Mouse (Mus musculus): ENCODE data around the gene Rffl.
"Not testable (repeated sequence)": the region's sequence is repeated elsewhere in the genome, so short reads cannot be mapped to it uniquely, and the experiment has no call there.

Rffl gene

GRCm38 (mm10) chr11:82845415-82846078 lies 25.5 kb downstream of the Rffl start:
- DNase-seq (ENCODE audit: low spot score) = peak; percentile 63

DNA sequence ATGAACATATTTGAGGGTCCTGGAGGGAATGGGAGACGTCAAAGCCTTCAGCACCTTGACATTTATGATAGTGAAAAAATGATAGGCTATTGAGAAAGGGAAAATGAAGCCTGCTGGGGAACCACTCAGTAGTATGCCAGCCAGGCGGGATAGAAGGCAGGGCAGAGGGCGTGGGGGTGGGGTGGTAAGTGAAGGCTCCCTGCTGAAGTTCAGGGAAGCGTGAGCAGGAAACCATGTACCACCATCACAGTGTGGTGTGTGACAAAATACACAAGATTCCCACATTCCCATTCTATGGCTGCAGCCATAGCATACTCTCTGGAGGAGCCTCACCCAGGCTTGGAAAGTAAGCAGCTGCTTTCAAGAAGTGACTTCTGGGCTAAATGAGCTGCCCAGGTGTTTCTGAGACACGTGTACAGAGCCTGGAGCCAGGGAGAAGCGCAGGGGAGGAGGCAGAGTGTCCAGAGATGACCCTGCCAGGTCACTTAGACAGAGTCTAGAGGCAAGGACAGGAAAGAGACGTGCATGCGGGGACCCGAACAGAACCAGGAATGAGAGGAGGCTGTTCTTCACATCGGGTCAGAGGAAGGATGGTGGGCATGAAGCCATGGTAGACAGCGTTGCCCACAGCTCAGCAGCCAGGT lies 26.1 kb downstream of the Rffl start:
- DNase-seq (ENCODE audit: low spot score) = no peak

GRCm38 (mm10) chr11:82838511-82838910 lies 32.5 kb downstream of the Rffl start:
- DNase-seq (ENCODE audit: low spot score) = no peak

- DNase-seq (ENCODE audit: low spot score) = no peak
These were observed 33.2 kb downstream of the Rffl start for GRCm38 (mm10) chr11:82837848-82838247.

DNA sequence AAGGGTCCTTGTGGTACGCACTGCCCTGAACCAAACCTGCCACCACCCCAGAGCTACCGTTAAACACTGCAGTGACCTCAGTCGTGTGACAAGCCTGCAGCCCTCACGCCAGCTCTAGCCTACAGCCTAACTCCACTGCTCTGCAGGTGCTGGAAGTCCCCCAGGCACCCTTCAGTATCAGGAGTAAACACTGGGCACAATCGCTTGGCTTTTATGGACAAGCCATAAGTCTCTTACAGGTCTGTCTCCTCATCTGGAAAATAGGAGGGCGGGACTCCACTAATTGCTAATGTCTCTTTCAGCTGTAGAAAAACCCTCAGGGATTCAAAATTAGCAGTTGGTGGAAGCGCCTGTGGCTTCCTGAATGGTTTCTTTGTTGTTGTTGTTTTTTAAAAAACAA lies 33.8 kb downstream of the Rffl start:
- no peak for DNase-seq (ENCODE audit: low spot score)

DNA sequence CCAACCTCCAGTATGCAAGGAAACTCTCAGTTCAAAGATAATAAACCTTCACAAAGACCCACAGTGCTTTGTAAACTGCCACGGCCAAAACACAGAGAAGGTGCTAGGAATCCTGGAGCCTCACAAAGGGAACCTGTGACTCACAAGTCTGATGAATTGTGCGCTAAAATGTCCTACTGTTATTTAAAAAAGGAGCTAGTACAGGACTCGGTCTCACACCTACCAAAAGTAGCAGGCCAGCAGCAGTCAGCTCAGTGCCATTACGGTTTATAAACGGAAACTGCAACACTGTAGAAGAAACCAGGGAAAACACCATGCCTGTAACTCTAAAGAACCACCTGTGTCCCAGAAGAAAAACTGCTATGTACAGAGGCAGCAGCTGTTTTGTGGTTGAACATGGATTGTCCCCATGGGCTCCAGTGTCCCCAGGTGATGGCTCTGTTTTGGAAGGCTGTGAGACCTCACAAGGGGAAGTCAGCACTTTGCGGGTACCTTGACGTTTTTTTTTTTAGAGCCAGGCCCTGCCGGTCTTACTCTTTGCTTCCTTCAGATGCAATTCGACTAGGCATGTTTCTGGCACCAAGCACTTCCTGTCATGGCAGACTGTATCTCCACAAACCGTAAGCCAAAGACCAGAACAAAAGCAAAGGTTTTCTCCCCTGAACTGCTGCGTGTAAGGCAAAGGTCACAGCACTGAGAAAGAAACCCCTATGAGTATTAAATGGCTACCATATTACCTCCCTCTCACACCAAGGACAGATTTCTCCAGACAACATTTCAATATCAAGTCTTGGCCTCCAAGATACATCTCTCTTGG lies 35.2 kb downstream of the Rffl start:
- no peak for DNase-seq (ENCODE audit: low spot score)

DNA sequence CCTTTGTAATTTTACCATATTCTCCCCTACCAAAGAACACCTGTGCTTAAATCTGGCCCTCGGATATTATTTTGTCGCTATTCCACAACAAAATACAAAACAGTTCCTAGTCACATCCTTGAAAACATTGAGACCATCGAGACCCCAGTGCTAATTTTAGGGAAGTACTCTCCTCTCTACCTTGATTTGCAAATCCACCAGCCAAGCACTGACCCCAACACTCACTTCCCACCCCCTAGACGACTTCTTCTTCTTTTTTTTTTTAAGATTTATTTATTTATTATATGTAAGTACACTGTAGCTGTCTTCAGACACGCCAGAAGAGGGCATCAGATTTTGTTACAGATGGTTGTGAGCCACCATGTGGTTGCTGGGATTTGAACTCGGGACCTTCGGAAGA lies 36.7 kb downstream of the Rffl start:
- DNase-seq (ENCODE audit: low spot score) = not testable (repeated sequence)

DNA sequence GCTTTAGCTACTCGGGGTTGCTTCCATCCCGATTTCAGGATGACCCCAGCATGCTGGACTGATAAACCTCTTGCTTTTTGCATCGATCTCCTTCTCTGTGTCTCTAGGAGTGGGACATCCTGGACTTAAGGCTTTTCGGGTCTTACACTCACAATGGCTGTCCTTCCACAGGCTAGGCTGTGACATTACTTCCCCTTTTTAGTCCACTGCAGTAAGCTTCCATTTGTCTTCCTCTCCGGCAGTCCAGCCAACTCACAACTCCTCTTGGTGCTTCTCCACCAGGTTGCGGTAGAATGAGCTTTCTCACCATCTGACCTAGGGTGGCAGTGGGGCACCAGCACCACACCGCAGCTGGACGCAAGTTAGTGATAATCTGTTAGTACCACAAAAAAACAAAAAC lies 37.1 kb downstream of the Rffl start:
- no peak for DNase-seq (ENCODE audit: low spot score)

- DNase-seq (ENCODE audit: low spot score) = not testable (repeated sequence)
These were observed 38.6 kb downstream of the Rffl start for GRCm38 (mm10) chr11:82832402-82832801.

DNA sequence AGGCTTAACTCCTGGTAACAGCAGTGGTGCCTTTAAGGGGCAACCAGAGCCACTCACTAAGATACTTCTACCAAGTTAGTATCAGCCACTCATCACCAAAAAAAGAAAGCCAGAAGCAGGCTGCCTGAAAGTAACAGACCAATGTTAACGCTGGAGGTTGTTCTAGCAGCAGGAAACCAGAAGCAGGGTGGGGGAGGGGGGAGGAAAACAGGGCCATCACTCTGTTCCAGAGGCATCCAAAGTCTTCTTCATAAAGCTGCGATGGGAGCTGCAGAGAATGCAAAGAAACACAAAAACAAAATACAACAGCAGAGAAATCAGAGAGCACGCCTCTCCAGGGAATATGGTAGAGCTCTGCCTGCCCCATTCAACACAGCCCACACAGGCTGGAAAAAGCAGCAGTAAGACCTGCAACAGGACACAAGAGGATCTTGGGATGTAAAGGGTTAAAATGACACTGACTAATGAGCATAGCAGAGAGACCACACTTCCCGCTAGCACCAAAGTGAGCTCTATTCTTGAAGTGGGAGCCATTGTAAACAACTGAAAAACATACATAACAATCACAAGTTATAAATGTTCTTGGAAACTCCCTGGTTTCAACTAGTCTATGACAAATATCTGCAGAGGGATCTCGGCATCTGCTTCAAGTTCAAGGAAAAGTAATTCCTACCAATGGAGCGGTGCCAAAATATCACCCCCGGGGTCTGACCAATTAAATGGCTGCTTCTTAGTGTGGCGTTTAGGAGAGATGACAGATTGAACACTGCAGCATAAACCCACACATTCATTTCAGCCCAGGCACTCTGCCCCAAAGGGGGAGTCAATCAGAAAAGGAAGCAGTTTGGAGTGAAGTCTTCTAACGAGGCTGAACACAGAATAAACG lies 39.8 kb downstream of the Rffl start:
- DNase-seq (ENCODE audit: low spot score) = no peak

GRCm38 (mm10) chr11:82826818-82827217 lies 44.2 kb downstream of the Rffl start:
- DNase-seq (ENCODE audit: low spot score) = no peak

- DNase-seq (ENCODE audit: low spot score) = no peak
These were observed 50.1 kb downstream of the Rffl start for GRCm38 (mm10) chr11:82820788-82821456.

DNA sequence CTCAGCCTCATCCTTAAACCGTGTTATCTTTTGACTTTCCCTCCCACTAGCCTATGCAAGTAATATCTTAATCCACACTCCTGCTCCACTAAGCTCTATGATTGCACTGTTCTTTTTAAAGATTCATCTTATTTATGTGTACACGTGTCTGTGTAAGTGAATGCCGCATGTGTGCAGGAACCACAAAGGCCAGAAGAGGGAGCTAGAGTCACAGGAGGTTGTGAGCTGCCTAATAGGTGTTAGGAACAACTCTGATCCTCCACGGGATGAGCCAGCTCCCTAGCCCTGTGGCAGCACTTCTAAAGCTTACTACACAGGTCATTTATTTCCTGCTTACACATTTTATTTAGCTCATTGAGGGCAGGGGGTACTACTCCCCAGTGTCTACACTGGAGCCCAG lies 51.7 kb downstream of the Rffl start:
- no peak for DNase-seq (ENCODE audit: low spot score)

GRCm38 (mm10) chr11:82808485-82808884 lies 62.5 kb downstream of the Rffl start:
- no peak for DNase-seq (ENCODE audit: low spot score)

- no peak for DNase-seq (ENCODE audit: low spot score)
These were observed 63.6 kb downstream of the Rffl start for GRCm38 (mm10) chr11:82807370-82807769.

GRCm38 (mm10) chr11:82806656-82807055 lies 64.4 kb downstream of the Rffl start:
- DNase-seq (ENCODE audit: low spot score) = no peak

DNA sequence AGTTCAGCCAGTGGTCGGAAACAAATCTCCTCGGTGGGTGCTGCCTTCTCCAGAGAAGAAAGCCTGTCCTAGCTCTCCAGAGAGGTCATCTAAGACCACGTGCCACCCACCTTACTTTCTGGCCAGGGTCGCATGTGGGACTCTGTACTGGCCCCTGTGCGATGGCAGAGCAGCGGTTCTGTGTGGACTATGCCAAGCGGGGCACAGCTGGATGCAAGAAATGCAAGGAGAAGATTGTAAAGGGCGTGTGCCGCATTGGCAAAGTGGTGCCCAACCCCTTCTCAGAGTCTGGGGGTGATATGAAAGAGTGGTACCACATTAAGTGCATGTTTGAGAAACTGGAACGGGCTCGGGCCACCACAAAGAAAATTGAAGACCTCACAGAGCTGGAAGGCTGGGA lies 87.6 kb downstream of the Rffl start:
- no peak for DNase-seq (ENCODE audit: low spot score)

DNA sequence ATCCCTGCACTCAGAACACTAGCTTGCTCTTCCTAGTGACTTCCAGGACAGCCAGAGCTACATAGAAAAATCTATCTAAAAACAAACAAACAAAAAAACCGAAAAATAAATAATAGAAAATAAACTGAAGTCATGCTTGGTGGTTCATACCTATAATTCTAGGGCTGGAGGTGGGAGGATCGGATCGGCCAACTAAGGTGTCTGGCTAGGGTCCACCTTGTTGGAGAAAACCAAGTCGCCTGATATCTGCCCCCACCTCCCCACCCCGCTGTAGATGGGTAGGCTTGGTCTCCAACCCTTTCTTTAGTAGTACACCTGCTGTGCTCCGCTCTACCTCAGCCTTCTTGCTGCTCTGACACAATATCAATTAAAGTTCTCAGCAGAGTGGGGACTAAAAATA lies 88.8 kb downstream of the Rffl start:
- DNase-seq (ENCODE audit: low spot score) = no peak

DNA sequence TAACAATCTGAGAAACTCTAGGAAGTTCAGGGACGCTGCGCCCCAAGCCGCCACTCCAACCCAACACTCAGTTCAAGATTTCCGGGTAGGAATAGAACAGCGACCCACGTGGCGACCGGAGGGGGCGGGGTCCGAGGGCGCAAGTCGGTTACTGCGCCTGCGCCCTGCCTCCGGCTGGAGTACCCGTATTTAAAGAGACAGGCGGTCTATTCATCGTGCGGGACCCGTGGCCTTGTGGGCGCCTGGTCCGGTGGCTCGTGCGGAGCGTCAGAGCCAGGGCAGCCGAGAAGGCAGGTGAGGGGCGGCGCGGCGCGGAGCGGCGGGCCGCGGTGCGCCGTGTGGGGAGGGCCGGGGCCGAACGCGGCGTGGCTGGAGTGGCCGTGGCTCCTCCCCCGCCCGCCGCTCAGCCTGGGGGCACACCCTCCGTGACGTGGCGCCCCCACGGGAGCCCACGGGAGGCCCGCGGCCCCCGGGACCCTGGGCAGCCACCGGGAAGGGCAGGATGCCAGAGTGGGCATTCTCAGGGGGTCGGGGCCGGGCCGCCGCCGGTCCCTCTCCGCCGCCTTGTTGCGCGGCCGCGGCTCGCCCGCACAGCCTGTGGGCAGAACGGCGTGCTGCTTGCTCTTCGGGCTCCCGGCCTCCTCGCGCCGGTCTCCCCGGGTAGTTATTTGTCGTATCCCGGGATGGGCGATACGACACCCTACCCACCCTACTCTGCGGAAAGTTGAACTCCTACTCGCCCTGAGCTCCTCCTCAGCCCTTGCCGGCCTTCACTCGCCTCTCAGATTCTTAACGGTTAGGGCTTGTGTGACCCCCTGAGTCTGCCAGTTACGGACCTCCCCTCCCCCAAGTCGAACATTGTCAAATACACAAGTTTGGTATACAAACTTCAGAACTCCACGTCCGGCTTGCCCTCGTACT lies 89.8 kb downstream of the Rffl start, which contains the start of gene Lig3:
TSS of gene Lig3 (plus strand) at position 126 of the 921 bp plus-strand sequence.
- DNase-seq (ENCODE audit: low spot score) = peak; percentile 88

- DNase-seq (ENCODE audit: low spot score) = no peak
These were observed 90.9 kb downstream of the Rffl start for GRCm38 (mm10) chr11:82780134-82780533.

All from ovary, adult 18-20 months (tissue).